Mouse (Mus musculus) G1E (cell line): ENCODE measurements around the gene Dguok.

Source experiments
- CTCF ChIP-seq: IDR thresholded peaks from 2 replicates; pipeline ENCODE4 v1.5.1; 2012; ENCODE audit warnings: low read depth, low read length, inconsistent platforms, mixed read lengths
- TAL1 ChIP-seq: conservative IDR thresholded peaks from 2 replicates; pipeline ENCODE4 v1.6.1; 2012; ENCODE audit warnings: low read depth, low read length, inconsistent platforms, mixed read lengths

DNA sequence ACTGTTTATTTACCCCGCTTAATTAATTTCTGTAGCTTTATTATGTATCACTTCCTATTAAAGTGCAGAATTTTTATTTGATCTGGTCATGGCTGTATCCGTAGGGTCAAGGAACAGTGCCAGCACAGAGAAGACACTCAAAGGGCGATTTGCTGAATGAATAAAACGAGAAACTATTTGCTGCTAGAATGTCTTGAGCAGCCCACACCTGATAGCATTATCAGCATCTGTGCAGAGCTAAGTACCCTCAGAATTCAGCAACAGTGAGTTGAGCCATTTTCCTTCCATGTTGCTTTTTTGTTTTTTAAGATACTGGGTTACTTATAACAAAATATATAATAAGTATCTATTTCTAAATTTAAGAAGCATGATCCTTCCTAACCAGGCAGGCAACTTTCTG lies 1.2 kb downstream of the Dguok start:
- TF ChIP-seq CTCF (no peak), TAL1 (no peak)
